Mouse (Mus musculus) liver, embryonic 14.5 days (tissue): ENCODE measurements around the gene Tfdp1.

Experiments used
- CTCF ChIP-seq: IDR thresholded peaks from 2 replicates; pipeline ENCODE4 v1.5.1; 2016; ENCODE audit warnings: antibody characterized with exemption, low read depth, control low read depth
- EP300 ChIP-seq: IDR thresholded peaks from 2 replicates; pipeline ENCODE4 v1.6.1; 2016; ENCODE audit warnings: antibody characterized with exemption, low read depth

DNA sequence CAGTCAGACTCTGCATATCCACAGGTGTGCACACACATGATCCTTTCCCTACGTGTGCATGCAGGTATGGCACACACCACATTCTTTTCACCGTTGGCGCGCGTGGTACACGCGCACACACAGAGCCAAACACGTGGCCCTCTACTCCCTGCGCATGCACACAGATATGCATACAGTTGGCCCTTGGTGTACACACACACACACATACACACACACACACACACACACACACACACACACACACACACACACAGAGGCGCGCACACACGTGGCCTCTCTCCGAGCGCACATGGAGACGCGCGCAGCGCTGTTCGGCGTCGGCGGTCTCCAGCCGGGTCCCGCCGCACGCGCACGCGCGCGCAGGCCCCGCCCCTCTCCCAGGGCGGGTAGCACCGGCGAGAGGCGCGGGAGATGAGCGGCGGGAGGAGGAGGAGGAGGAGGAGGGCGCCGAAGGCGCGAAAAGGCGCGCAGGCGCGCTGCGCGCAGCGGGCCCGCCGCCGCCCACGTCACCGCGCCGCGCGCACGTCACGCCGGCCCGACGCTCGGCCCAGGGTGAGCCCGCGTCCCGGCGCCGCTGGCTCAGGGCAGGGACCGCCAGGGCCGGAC, at the start of gene Tfdp1:
- no peak for TF ChIP-seq EP300
- no peak for TF ChIP-seq CTCF
